Mouse (Mus musculus) neural tube, embryonic 14.5 days (tissue): ENCODE results near the gene Lias. TPM values are rescaled to one million over a fixed set of nuclear protein-coding genes. Genes with fewer than 3 reads are reported as not detected.

Source experiments
- ATAC-seq: fragments of 200-750 bp; cut with Nextera tagmentation; 2 replicates; pipeline ENCODE4 v1.8.0; 2017; ENCODE audit warnings: low read depth, mild to moderate bottlenecking, moderate TSS enrichment, moderate library complexity
- H3K27ac ChIP-seq: fragments of 300-500 bp; sonication (generic); 2 replicates; pipeline ENCODE4 v1.5.1; 2014; ENCODE audit warnings: low read depth, mild to moderate bottlenecking, control low read depth, low read length, moderate library complexity, mixed read lengths
- H3K27me3 ChIP-seq: fragments of 300-500 bp; sonication (generic); 2 replicates; pipeline ENCODE4 v1.6.1; 2014; ENCODE audit warnings: low read length; ENCODE audit not compliant: control insufficient read depth, insufficient read depth
- H3K36me3 ChIP-seq: fragments of 300-500 bp; sonication (generic); 2 replicates; pipeline ENCODE4 v1.6.1; 2014; ENCODE audit warnings: low read length, mixed read lengths; ENCODE audit not compliant: control insufficient read depth, insufficient read depth
- H3K4me1 ChIP-seq: fragments of 300-500 bp; sonication (generic); 2 replicates; pipeline ENCODE4 v1.6.1; 2014; ENCODE audit warnings: low read length; ENCODE audit not compliant: control insufficient read depth, insufficient read depth
- H3K4me2 ChIP-seq: fragments of 300-500 bp; sonication (generic); 2 replicates; pipeline ENCODE4 v1.6.1; 2014; ENCODE audit warnings: mild to moderate bottlenecking, low read depth, low read length, control low read depth
- H3K4me3 ChIP-seq: fragments of 300-500 bp; sonication (generic); 2 replicates; pipeline ENCODE4 v1.5.1; 2014; ENCODE audit warnings: low read depth, low read length, control low read depth, mixed read lengths
- H3K9ac ChIP-seq: fragments of 300-500 bp; sonication (generic); replicated peaks from 2 replicates; pipeline ENCODE4 v1.6.1; 2014; ENCODE audit warnings: low read depth, mild to moderate bottlenecking, control low read depth, low read length, mixed read lengths
- H3K9me3 ChIP-seq: fragments of 300-500 bp; sonication (generic); 2 replicates; pipeline ENCODE4 v1.6.1; 2016; ENCODE audit warnings: low read length; ENCODE audit not compliant: control insufficient read depth
- WGBS: fragments of 180-500 bp; shearing (Covaris S2); extraction: QIAGEN DNeasy Blood & Tissue Kit; methylation state at CpG from one replicate; pipeline ENCODE4 v1.1.7; 2014; 5-methylcytosine and 5-hydroxymethylcytosine counted together
- polyA plus RNA-seq: library from polyadenylated mRNA; unstranded; fragments of >200 nt; fragmentation: Nextera tagmentation; extraction: Ambion mirVana; gene quantifications from 2 replicates; pipeline ENCODE4 v1.2.1, GENCODE M21; 2014

Lias gene
- polyA plus RNA-seq, 1 experiment from 2014 or later: 70.7 TPM

DNA sequence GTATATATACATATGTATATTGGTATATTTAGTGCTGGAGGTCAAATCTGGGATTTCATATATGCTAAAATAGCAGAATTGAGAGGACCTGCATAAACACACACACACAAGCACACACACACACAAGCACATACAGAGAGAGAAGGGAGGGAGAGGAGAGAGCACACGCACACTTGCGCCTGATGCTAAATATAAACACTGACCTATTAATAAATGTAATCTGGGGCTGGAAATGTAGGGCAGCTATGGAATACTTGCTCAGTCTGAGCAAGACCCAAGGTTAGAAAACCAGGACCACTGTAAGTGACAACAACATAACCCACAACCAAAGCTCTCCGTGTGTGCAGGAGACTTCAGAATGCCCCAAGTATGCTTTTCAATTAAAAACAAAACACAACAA is 68.2 kb downstream of the Lias start:
- Histone ChIP-seq H3K4me1 (no peaks in the 10 kb centered on the region), H3K9me3 (no peaks in the 10 kb centered on the region), H3K36me3 (no peaks in the 10 kb centered on the region), H3K4me3 (no peak overlapping the region), H3K27me3 (no peaks in the 10 kb centered on the region), H3K27ac (no peak overlapping the region), H3K4me2 (no peak overlapping the region), H3K9ac (no peak overlapping the region)
- no peak for ATAC-seq
- 94% methylated on average over 3 of the region's 3 CpGs for WGBS

Other genes starting within 250 kb of the Lias start
- gene Wdr19, start 191.8 kb upstream of the Lias start, polyA plus RNA-seq: 15.4 and 15.6 TPM in 2 replicates
- gene Rfc1, start 55.8 kb upstream of the Lias start, polyA plus RNA-seq: 26.5 and 31.7 TPM in 2 replicates
- 0.08 and 0.13 TPM in 2 replicates for gene Klb, start 43.2 kb upstream of the Lias start, polyA plus RNA-seq
- 605 and 660 TPM in 2 replicates for gene Rpl9, start 53 bp upstream of the Lias start, polyA plus RNA-seq
- gene Ugdh, start 44.5 kb downstream of the Lias start, polyA plus RNA-seq: 31.3 and 40.8 TPM in 2 replicates
- not detected in 2 replicates for gene Gm43552, start 101.3 kb downstream of the Lias start, polyA plus RNA-seq
- gene Smim14, start 145.7 kb downstream of the Lias start, polyA plus RNA-seq: 228 and 230 TPM in 2 replicates
- gene Ube2k, start 145.7 kb downstream of the Lias start, polyA plus RNA-seq: 143 and 179 TPM in 2 replicates